Mouse (Mus musculus): Measurements from ENCODE around the gene Ciita. TPM values are rescaled to one million over a fixed set of nuclear protein-coding genes. Genes with fewer than 3 reads are reported as not detected.

Gene Ciita
- total RNA-seq, 2 experiments from 2014 or later: 0.11 to 0.15 TPM

- DNase-seq: no peak
- intact Hi-C loops (cut with DNase I): no loop called here
Measured at GRCm38 (mm10) chr16:10508691-10509090, 28.8 kb downstream of the Ciita start.

GRCm38 (mm10) chr16:10510477-10511133 lies 30.7 kb downstream of the Ciita start:
- intact Hi-C loops (cut with DNase I): no loop called here
- TF ChIP-seq CTCF (IDR thresholded peaks at IDR 0.05): no peak
- no peak overlapping the region for H3K27ac ChIP-seq
- H3K4me3 ChIP-seq: no peak overlapping the region
- no peak for DNase-seq

More at GRCm38 (mm10) chr16:10508691-10509090, 28.8 kb downstream of the Ciita start:
- H3K27ac ChIP-seq: no peak overlapping the region
- H3K4me3 ChIP-seq: no peak overlapping the region
- no peak for TF ChIP-seq CTCF (IDR thresholded peaks at IDR 0.05)

DNA sequence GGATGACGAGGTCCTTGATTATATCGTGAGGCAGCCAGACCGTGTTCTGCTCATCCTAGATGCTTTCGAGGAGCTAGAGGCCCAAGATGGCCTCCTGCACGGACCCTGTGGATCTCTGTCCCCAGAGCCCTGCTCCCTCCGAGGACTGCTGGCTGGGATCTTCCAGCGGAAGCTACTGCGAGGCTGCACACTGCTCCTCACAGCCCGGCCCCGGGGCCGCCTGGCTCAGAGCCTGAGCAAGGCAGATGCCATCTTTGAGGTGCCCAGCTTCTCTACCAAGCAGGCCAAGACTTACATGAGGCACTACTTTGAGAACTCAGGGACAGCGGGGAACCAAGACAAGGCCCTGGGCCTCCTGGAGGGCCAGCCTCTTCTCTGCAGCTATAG lies 31.3 kb downstream of the Ciita start:
- no peak for DNase-seq

GRCm38 (mm10) chr16:10515953-10516572 lies 36.2 kb downstream of the Ciita start:
- TF ChIP-seq CTCF (IDR thresholded peaks at IDR 0.05): no peak
- Histone ChIP-seq H3K27ac (no peak overlapping the region), H3K4me3 (no peak overlapping the region)
- intact Hi-C loops (cut with DNase I): no loop called here
- DNase-seq: no peak

More for the DNA sequence above, 31.3 kb downstream of the Ciita start:
- intact Hi-C loops (cut with DNase I): no loop called here
- no peak for TF ChIP-seq CTCF (IDR thresholded peaks at IDR 0.05)
- Histone ChIP-seq H3K27ac (no peak overlapping the region), H3K4me3 (no peak overlapping the region)

DNA sequence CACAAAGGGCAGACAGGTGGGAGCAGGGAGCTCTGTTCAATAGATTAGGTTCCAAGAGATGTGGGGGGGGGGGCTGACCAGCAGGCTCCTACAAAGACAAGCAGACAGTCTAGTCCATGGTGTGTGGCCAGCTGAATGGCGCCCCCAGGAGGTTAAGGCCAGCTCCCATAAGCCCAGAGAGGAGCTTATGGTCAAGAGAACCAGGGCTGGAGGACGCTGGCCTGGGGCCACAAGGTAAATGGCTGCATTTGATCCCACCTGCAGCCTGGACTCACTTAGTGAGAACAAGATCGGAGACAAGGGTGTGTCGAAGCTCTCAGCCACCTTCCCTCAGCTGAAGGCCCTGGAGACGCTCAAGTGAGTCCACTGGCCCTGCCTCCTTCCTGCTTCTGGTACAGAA lies 38.2 kb downstream of the Ciita start:
- Histone ChIP-seq H3K4me3 (no peak overlapping the region), H3K27ac (no peak overlapping the region)
- intact Hi-C loops (cut with DNase I): no loop called here
- no peak for DNase-seq
- TF ChIP-seq CTCF (IDR thresholded peaks at IDR 0.05): peak; percentile 2; the same call in 1 of the 2 replicates

DNA sequence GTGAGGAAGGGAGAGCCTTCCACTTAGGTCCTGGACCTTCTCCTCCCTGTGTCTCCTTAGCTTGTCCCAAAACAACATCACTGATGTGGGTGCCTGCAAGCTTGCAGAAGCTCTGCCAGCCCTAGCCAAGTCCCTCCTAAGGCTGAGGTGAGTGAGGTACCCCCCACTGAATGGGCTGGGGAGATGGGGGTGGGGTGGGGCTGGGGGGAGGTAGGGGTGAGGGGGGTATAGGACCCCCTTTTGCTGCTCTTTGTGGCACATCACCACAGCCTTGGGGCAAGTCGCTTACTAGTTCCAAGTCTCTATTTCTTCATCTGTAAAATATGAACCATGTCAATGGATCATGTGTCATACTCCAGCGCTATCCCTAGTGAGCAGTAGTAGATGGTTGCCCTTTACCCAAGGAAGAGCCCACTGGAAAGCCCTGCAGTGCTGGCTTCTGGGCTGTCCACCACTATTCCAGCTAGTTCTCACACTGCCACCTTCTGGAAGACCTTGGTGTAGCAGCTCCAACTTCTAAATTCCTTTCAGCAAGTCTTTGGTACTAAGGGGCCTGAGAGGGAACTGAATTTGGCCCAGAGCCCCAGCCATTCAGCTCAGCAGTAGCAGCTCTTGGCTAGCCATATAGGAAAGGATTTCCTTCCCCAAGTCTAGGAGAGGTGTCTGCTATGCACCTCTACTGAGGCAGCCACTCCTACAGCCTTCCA lies 41.2 kb downstream of the Ciita start:
- TF ChIP-seq CTCF (IDR thresholded peaks at IDR 0.05): peak; percentile 79
- intact Hi-C loops (cut with DNase I): loop anchor here (5.0 kb wide), 2 partner anchors 109 to 249 kb away; partner anchors contain the start of gene Nubp1
- H3K4me3 ChIP-seq: no peak overlapping the region
- H3K27ac ChIP-seq: no peak overlapping the region
- peak; percentile 73 for DNase-seq

GRCm38 (mm10) chr16:10522811-10523210 lies 43.0 kb downstream of the Ciita start:
- intact Hi-C loops (cut with DNase I): loop anchor here (5.0 kb wide), 2 partner anchors 111 to 251 kb away; partner anchors contain the start of gene Nubp1
- no peak overlapping the region for H3K4me3 ChIP-seq
- TF ChIP-seq CTCF (IDR thresholded peaks at IDR 0.05): peak; percentile 67
- peak; percentile 64 for DNase-seq
- H3K27ac ChIP-seq: no peak overlapping the region

DNA sequence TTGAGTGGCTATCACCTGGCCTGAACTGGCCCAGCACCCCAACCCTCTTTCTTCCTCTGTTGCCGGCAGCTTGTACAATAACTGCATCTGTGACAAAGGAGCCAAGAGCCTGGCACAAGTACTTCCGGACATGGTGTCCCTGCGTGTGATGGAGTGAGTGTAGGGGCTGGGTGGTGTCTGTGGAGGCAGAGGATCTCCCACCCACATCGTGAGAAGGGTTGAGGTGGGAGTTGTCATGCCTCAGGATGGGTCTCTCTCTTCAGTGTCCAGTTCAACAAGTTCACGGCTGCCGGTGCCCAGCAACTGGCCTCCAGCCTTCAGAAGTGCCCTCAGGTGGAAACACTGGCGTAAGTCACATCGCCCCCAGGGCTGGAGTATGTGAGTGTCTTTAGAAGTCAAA lies 43.8 kb downstream of the Ciita start:
- Histone ChIP-seq H3K4me3 (no peak overlapping the region), H3K27ac (no peak overlapping the region)
- no peak for TF ChIP-seq CTCF (IDR thresholded peaks at IDR 0.05)
- intact Hi-C loops (cut with DNase I): loop anchor here (5.0 kb wide), 2 partner anchors 111 to 251 kb away; partner anchors contain the start of gene Nubp1
- DNase-seq: no peak

GRCm38 (mm10) chr16:10524866-10525609 lies 45.2 kb downstream of the Ciita start:
- no peak for DNase-seq
- intact Hi-C loops (cut with DNase I): loop anchor here (5.0 kb wide), 2 partner anchors 113 to 253 kb away; partner anchors contain the start of gene Nubp1

GRCm38 (mm10) chr16:10525610-10525980 lies 45.7 kb downstream of the Ciita start:
- no peak for TF ChIP-seq CTCF (IDR thresholded peaks at IDR 0.05)
- Histone ChIP-seq H3K4me3 (no peak overlapping the region), H3K27ac (no peak overlapping the region)
- DNase-seq: no peak
- intact Hi-C loops (cut with DNase I): no loop called here

More at GRCm38 (mm10) chr16:10524866-10525609, 45.2 kb downstream of the Ciita start:
- Histone ChIP-seq H3K4me3 (no peak overlapping the region), H3K27ac (no peak overlapping the region)
- no peak for TF ChIP-seq CTCF (IDR thresholded peaks at IDR 0.05)

DNA sequence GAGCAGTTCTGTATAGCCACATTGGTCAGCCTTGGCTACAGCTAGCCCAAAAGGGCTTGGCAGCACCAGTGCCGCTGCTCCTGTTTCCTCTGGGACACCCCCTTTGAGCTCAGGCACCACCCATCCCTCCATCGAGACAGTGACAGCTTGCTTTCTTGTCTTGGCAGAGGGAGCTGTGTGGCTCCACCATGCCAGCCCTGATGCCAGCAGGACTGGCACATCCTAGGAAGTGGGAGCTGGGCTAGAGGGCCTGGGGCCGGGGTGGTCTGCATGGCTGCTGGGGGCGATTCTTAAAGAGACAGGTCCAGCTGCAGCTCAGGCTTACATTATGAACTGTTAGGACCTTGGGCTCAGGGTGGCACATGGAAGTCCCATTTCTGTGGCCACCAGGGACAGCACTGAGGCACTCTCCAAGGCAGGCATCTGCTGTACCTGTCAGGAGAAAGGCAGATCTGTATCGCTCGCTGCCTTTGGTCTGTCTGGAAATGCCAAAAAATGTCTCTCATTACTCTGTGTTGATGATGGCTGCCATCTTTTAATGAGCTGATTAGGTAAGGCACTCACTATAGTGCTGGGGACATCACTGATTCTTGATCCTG lies 47.3 kb downstream of the Ciita start:
- peak; percentile 19; the same call in 1 of the 2 replicates for TF ChIP-seq CTCF (IDR thresholded peaks at IDR 0.05)
- Histone ChIP-seq H3K27ac (no peak overlapping the region), H3K4me3 (no peak overlapping the region)
- intact Hi-C loops (cut with DNase I): no loop called here
- DNase-seq: peak; percentile 60

DNA sequence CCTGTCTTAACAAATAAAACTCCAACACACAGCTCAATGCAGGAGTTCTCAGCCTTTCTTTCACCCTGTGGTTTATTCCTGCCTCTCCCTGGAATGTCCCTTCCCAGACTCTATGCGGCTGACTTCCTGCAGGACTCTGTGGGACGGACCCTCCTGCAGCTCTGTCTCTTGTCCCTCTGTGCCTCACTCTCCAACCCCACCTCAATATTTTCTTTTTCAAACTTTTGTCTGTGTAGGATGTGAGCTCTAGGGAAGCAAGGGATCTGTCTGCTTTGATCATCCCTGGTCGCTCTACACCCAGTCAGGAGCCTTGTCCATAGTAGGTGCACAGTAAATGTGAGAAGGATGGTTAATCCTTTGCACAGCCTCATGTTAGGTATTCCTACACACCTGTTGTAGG lies 48.5 kb downstream of the Ciita start:
- intact Hi-C loops (cut with DNase I): no loop called here
- Histone ChIP-seq H3K27ac (no peak overlapping the region), H3K4me3 (no peak overlapping the region)
- no peak for TF ChIP-seq CTCF (IDR thresholded peaks at IDR 0.05)
- DNase-seq: no peak
